Mouse (Mus musculus) hindbrain, embryonic 14.5 days (tissue): ENCODE results near the gene Zbtb20. TPM values are rescaled to one million over a fixed set of nuclear protein-coding genes. Genes with fewer than 3 reads are reported as not detected.
A peak's percentile ranks its signal among the peaks of the same experiment; 100 is the strongest.

Source experiments
- ATAC-seq: fragments of 200-750 bp; cut with Nextera tagmentation; 2 replicates; pipeline ENCODE4 v1.8.0; 2017; ENCODE audit warnings: moderate number of reproducible peaks, mild to moderate bottlenecking, moderate TSS enrichment, moderate library complexity; ENCODE audit not compliant: low FRiP score
- DNase-seq: peaks from one replicate; pipeline ENCODE4 v3.0.0-alpha.2; 2015; ENCODE audit warnings: low spot score
- H3K27ac ChIP-seq: fragments of 300-500 bp; sonication (generic); 2 replicates; pipeline ENCODE4 v1.5.1; 2014; ENCODE audit warnings: mild to moderate bottlenecking, moderate library complexity
- H3K27me3 ChIP-seq: fragments of 300-500 bp; sonication (generic); 2 replicates; pipeline ENCODE4 v1.6.1; 2014; ENCODE audit warnings: mild to moderate bottlenecking, low read length, mixed read lengths; ENCODE audit not compliant: control insufficient read depth, insufficient read depth
- H3K36me3 ChIP-seq: fragments of 300-500 bp; sonication (generic); replicated peaks from 2 replicates; pipeline ENCODE4 v1.6.1; 2014; ENCODE audit not compliant: control insufficient read depth, insufficient read depth
- H3K4me1 ChIP-seq: fragments of 300-500 bp; sonication (generic); replicated peaks from 2 replicates; pipeline ENCODE4 v1.6.1; 2014; ENCODE audit warnings: antibody characterized with exemption, low read length, mixed read lengths; ENCODE audit not compliant: control insufficient read depth, insufficient read depth
- H3K4me2 ChIP-seq: fragments of 300-500 bp; sonication (generic); replicated peaks from 2 replicates; pipeline ENCODE4 v1.6.1; 2014; ENCODE audit warnings: mild to moderate bottlenecking, moderate library complexity
- H3K4me3 ChIP-seq: fragments of 300-500 bp; sonication (generic); replicated peaks from 2 replicates; pipeline ENCODE4 v1.5.1; 2014; ENCODE audit warnings: mild to moderate bottlenecking, low read length
- H3K9ac ChIP-seq: fragments of 300-500 bp; sonication (generic); 2 replicates; pipeline ENCODE4 v1.6.1; 2014
- H3K9me3 ChIP-seq: fragments of 300-500 bp; sonication (generic); 2 replicates; pipeline ENCODE4 v1.6.1; 2016; ENCODE audit warnings: low read length; ENCODE audit not compliant: control insufficient read depth
- WGBS: fragments of 180-500 bp; shearing (Covaris S2); extraction: QIAGEN DNeasy Blood & Tissue Kit; methylation state at CpG from one replicate; pipeline ENCODE4 v1.1.7; 2014; 5-methylcytosine and 5-hydroxymethylcytosine counted together
- polyA plus RNA-seq: library from polyadenylated mRNA; unstranded; fragments of >200 nt; fragmentation: Nextera tagmentation; extraction: Ambion mirVana; gene quantifications from 2 replicates; pipeline ENCODE4 v1.2.1, GENCODE M21; 2014

Gene Zbtb20
- polyA plus RNA-seq, 1 experiment from 2014 or later: 49.7 TPM

- Histone ChIP-seq H3K4me2 (no peak overlapping the region), H3K9me3 (no peaks in the 10 kb centered on the region), H3K27me3 (no peaks in the 10 kb centered on the region), H3K9ac (no peak overlapping the region), H3K4me1 (peaks cover 14% of the 10 kb centered on the region), H3K36me3 (no peaks in the 10 kb centered on the region), H3K27ac (no peak overlapping the region), H3K4me3 (no peak overlapping the region)
- no peak for ATAC-seq
- WGBS: 95% methylated on average over 2 of the region's 2 CpGs
- no peak for DNase-seq
Observed at GRCm38 (mm10) chr16:43561330-43561729, 685.6 kb downstream of the Zbtb20 start.

- Histone ChIP-seq H3K4me2 (no peak overlapping the region), H3K27me3 (no peaks in the 10 kb centered on the region), H3K9me3 (no peaks in the 10 kb centered on the region), H3K4me1 (peaks cover 10% of the 10 kb centered on the region), H3K9ac (no peak overlapping the region), H3K4me3 (no peak overlapping the region), H3K27ac (no peak overlapping the region), H3K36me3 (no peaks in the 10 kb centered on the region)
- DNase-seq (no peak), ATAC-seq (no peak)
- 85% methylated on average over 4 of the region's 4 CpGs for WGBS
Observed at GRCm38 (mm10) chr16:43561956-43562355, 686.3 kb downstream of the Zbtb20 start.

- no peak for ATAC-seq
- H3K4me3 ChIP-seq: no peak overlapping the region
- DNase-seq: no peak
- H3K27me3 ChIP-seq: no peaks in the 10 kb centered on the region
- no peak overlapping the region for H3K4me2 ChIP-seq
- H3K27ac ChIP-seq: no peak overlapping the region
- no peaks in the 10 kb centered on the region for H3K9me3 ChIP-seq
- H3K36me3 ChIP-seq: no peaks in the 10 kb centered on the region; the same call in 1 of the 2 replicates
- 77% methylated on average over 4 of the region's 4 CpGs for WGBS
- H3K4me1 ChIP-seq: no peaks in the 10 kb centered on the region; the same call in 1 of the 2 replicates
- no peak overlapping the region for H3K9ac ChIP-seq
Observed at GRCm38 (mm10) chr16:43565872-43566271, 690.2 kb downstream of the Zbtb20 start.

DNA sequence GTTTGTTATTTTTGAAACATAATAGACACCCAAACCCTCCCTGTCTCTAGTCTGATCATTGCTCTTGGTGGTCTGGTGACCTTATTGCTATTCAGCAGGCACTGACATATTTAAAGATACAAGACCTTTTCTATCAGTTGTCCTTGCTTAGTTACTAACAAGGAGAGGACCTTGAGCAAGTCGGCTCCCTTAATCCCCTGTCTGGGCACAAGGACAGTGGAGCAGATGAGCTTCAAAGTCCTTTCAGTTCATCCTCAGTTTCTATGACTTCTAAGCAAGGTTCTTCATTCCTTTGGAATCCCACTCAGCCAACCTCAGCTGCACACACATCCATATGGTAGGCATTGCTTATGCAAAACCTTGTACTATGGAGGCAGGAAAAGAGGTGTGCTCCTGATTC is 690.8 kb downstream of the Zbtb20 start:
- ATAC-seq: no peak
- 89% methylated on average over 1 of the region's 1 CpGs for WGBS

DNA sequence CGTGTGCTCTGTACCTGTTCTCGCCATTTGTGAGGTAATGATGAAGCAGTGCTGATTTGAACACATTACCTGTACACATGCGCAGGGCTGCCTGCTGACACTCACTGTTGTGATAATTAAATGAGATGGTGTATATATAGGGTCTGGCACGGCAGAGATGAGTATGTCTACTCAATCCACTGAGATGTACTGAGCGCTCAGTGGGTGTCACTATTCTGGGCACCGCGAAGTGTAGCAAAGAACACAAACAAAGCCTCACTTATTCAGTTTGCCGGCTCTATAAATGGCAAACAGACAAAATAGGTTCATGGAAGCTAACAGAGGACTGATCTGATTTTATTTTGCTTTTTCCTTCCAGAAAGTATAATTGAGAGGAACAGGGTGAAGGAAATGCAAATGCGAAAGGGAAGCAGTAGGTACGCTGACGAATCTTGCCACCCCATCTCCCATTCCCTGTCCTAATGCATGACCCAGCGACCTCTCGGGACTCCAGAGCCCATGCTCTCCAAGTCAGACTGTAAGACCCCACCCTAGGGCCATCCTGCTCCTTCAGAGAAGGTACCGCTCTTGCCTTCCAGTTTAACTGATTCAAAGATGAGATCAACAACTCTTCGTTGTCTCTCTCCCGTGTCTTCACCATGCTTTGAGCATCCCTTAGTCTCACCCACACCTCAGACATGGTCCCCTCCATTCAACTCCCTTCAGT is 695.8 kb downstream of the Zbtb20 start:
- DNase-seq (no peak), ATAC-seq (no peak)
- no peak overlapping the region for H3K27ac ChIP-seq
- no peak overlapping the region for H3K4me2 ChIP-seq
- 88% methylated on average over 16 of the region's 16 CpGs for WGBS
- peaks cover 25% of the 10 kb centered on the region for H3K4me1 ChIP-seq
- peaks cover 9% of the 10 kb centered on the region; the same call in 1 of the 2 replicates for H3K36me3 ChIP-seq
- H3K9ac ChIP-seq: no peak overlapping the region
- no peaks in the 10 kb centered on the region for H3K27me3 ChIP-seq
- H3K4me3 ChIP-seq: no peak overlapping the region
- H3K9me3 ChIP-seq: no peaks in the 10 kb centered on the region

More for the DNA sequence above, 690.8 kb downstream of the Zbtb20 start:
- H3K36me3 ChIP-seq: no peaks in the 10 kb centered on the region; the same call in 1 of the 2 replicates
- H3K4me3 ChIP-seq: no peak overlapping the region
- no peak overlapping the region for H3K9ac ChIP-seq
- no peak overlapping the region for H3K27ac ChIP-seq
- no peaks in the 10 kb centered on the region for H3K9me3 ChIP-seq
- H3K4me1 ChIP-seq: no peaks in the 10 kb centered on the region; the same call in 1 of the 2 replicates
- no peak overlapping the region for H3K4me2 ChIP-seq
- H3K27me3 ChIP-seq: no peaks in the 10 kb centered on the region
- no peak for DNase-seq

- ATAC-seq (no peak), DNase-seq (no peak)
- no peak overlapping the region for H3K9ac ChIP-seq
- no peaks in the 10 kb centered on the region for H3K9me3 ChIP-seq
- peaks cover 25% of the 10 kb centered on the region for H3K4me1 ChIP-seq
- H3K27ac ChIP-seq: 0 out of 2 replicates have a peak overlapping the region, but pooled peaks have one; percentile 71
- H3K4me3 ChIP-seq: no peak overlapping the region
- peaks cover 9% of the 10 kb centered on the region; the same call in 1 of the 2 replicates for H3K36me3 ChIP-seq
- no peaks in the 10 kb centered on the region for H3K27me3 ChIP-seq
- 85% methylated on average over 5 of the region's 5 CpGs for WGBS
- H3K4me2 ChIP-seq: no peak overlapping the region
Observed at GRCm38 (mm10) chr16:43572171-43572570, 696.5 kb downstream of the Zbtb20 start.

- Histone ChIP-seq H3K9me3 (no peaks in the 10 kb centered on the region), H3K27me3 (no peaks in the 10 kb centered on the region), H3K9ac (peak overlapping the region; percentile 16; the same call in 1 of the 2 replicates), H3K4me3 (no peak overlapping the region), H3K27ac (peak overlapping the region; percentile 71; the same call in 1 of the 2 replicates), H3K4me2 (no peak overlapping the region), H3K36me3 (peaks cover 11% of the 10 kb centered on the region; the same call in 1 of the 2 replicates), H3K4me1 (peaks cover 25% of the 10 kb centered on the region)
- DNase-seq (no peak), ATAC-seq (no peak)
- WGBS: 64% methylated on average over 10 of the region's 10 CpGs
Observed at GRCm38 (mm10) chr16:43572766-43573165, 697.1 kb downstream of the Zbtb20 start.

- DNase-seq (no peak), ATAC-seq (no peak)
- H3K27me3 ChIP-seq: no peaks in the 10 kb centered on the region
- peak overlapping the region; percentile 71 for H3K27ac ChIP-seq
- H3K4me1 ChIP-seq: peaks cover 25% of the 10 kb centered on the region
- no peak overlapping the region for H3K4me2 ChIP-seq
- no peak overlapping the region for H3K4me3 ChIP-seq
- H3K9me3 ChIP-seq: no peaks in the 10 kb centered on the region
- H3K36me3 ChIP-seq: peaks cover 14% of the 10 kb centered on the region; the same call in 1 of the 2 replicates
- H3K9ac ChIP-seq: peak overlapping the region; percentile 16; the same call in 1 of the 2 replicates
- 31% methylated on average over 14 of the region's 14 CpGs for WGBS
Observed at GRCm38 (mm10) chr16:43573181-43573833, 697.6 kb downstream of the Zbtb20 start.

DNA sequence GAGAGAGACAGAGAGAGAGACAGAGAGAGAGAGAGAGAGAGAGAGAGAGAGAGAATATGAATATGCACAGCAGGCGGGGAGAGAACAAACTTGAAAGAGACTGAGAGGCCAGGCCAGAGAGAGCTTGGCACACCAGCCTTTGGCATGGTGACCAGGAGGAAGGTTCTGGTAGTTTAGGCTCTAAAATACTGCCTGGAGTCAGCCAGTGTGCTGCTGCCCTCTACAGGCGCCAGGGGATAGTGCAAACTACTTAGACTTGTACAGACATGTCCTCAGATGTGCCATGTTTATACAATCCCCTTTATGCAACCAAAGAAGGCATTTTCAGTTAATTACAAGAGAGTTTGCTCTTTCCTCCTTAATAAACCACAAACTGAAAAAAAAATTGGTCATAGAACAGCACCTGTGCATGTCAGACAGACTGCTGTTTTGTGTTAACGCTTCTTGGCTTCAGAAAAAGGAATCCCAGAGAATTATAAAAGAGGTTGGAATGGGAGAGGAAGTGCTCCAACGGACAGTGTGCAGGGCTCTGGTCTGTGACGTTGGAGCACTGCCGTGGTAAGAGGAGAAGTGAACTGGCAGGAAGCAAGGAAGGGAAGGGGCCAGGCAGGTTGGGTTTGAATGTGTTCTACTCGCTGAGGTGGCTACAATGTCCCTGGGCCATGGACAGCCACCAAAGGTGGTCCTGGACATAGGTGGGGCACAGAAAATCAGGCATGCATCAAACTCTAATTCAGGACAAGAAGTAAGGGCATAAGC is 698.5 kb downstream of the Zbtb20 start:
- DNase-seq (peak; percentile 90), ATAC-seq (peak; percentile 66; the same call in 1 of the 2 replicates)
- peak overlapping the region; percentile 44 for H3K27ac ChIP-seq
- no peak overlapping the region for H3K9ac ChIP-seq
- H3K36me3 ChIP-seq: peaks cover 18% of the 10 kb centered on the region; the same call in 1 of the 2 replicates
- WGBS: 53% methylated on average over 7 of the region's 7 CpGs
- H3K27me3 ChIP-seq: no peaks in the 10 kb centered on the region
- H3K4me3 ChIP-seq: no peak overlapping the region
- peaks cover 25% of the 10 kb centered on the region for H3K4me1 ChIP-seq
- H3K4me2 ChIP-seq: no peak overlapping the region
- H3K9me3 ChIP-seq: no peaks in the 10 kb centered on the region
